Mouse (Mus musculus): ENCODE results near the gene Ablim1. TPM values are rescaled to one million over a fixed set of nuclear protein-coding genes. Genes with fewer than 3 reads are reported as not detected.

Gene Ablim1
- polyA plus RNA-seq, 1 experiment from 2014 or later = 63.2 TPM

DNA sequence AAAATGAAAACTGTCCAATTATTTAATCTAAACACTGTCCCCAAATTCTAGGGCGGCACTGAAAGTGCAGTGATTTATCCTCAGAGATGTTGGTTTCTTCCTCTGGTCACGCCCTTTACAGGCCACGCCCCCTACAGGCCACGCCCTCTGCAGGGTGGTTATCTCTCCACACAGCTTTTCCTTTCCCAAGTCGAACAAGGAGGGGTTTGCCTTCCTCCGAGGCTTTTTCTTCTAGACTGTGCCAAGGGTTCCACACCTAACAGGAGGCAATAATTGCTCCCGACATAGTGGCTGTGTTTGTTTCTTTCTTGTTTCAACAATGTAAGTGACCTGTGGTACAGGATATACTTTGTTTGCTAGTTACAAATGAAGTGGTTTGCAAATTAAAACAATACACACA, 21.0 kb downstream of the Ablim1 start:
- H3K4me1 ChIP-seq (replicated peaks) = no peaks in the 10 kb centered on the region
- H3K36me3 ChIP-seq = no peaks in the 10 kb centered on the region
- no peak overlapping the region for H3K9ac ChIP-seq
- no peaks in the 10 kb centered on the region for H3K9me3 ChIP-seq
- 43% methylated on average over 7 of the region's 7 CpGs for WGBS
- H3K4me2 ChIP-seq = no peak overlapping the region
- H3K27ac ChIP-seq (replicated peaks) = no peak overlapping the region
- ATAC-seq (ENCODE audit: low FRiP score, low read depth) = no peak
- no peaks in the 10 kb centered on the region for H3K27me3 ChIP-seq
- H3K4me3 ChIP-seq = no peak overlapping the region

GRCm38 (mm10) chr19:57283310-57283709, 31.4 kb downstream of the Ablim1 start:
- no peaks in the 10 kb centered on the region for H3K9me3 ChIP-seq
- H3K27ac ChIP-seq (replicated peaks) = peak overlapping the region; percentile 57; the same call in 1 of the 2 replicates
- ATAC-seq (ENCODE audit: low FRiP score, low read depth) = no peak
- peaks cover 4% of the 10 kb centered on the region; the same call in 1 of the 2 replicates for H3K4me1 ChIP-seq (replicated peaks)
- H3K9ac ChIP-seq = no peak overlapping the region
- WGBS = 73% methylated on average over 3 of the region's 3 CpGs
- no peaks in the 10 kb centered on the region for H3K36me3 ChIP-seq
- H3K27me3 ChIP-seq = no peaks in the 10 kb centered on the region
- H3K4me3 ChIP-seq = no peak overlapping the region
- no peak overlapping the region for H3K4me2 ChIP-seq

DNA sequence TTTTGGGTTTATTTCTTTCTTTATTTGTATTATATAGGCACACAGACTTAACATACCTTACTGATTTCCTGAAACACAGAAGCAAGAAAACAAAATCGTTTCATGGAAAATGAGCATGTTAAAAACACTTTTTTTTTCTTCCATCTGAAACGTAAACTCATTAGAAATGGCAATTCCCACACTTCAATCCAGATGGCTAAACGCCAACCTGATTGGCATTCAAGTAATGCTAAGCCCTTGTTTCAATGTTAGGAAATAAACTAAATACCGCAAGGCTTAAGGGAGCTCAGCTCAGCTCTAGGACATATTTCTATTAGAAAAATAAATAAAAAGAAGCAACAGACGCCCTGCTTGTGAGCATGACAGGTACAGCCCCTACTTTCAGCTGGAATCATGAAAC, 32.1 kb downstream of the Ablim1 start:
- H3K27ac ChIP-seq (replicated peaks) = peak overlapping the region; percentile 57; the same call in 1 of the 2 replicates
- H3K9ac ChIP-seq = no peak overlapping the region
- no peaks in the 10 kb centered on the region for H3K36me3 ChIP-seq
- H3K4me3 ChIP-seq = no peak overlapping the region
- 41% methylated on average over 5 of the region's 5 CpGs for WGBS
- no peaks in the 10 kb centered on the region for H3K27me3 ChIP-seq
- H3K9me3 ChIP-seq = no peaks in the 10 kb centered on the region
- H3K4me1 ChIP-seq (replicated peaks) = peaks cover 4% of the 10 kb centered on the region; the same call in 1 of the 2 replicates
- H3K4me2 ChIP-seq = no peak overlapping the region
- ATAC-seq (ENCODE audit: low FRiP score, low read depth) = no peak

- Histone ChIP-seq H3K9ac (no peak overlapping the region), H3K9me3 (no peaks in the 10 kb centered on the region), H3K4me3 (no peak overlapping the region), H3K36me3 (no peaks in the 10 kb centered on the region), H3K27me3 (no peaks in the 10 kb centered on the region), H3K4me2 (no peak overlapping the region), H3K4me1 (replicated peaks) (peaks cover 11% of the 10 kb centered on the region), H3K27ac (replicated peaks) (no peak overlapping the region)
- no peak for ATAC-seq (ENCODE audit: low FRiP score, low read depth)
- whole genome bisulfite sequencing = 78% methylated on average over 4 of the region's 4 CpGs
Measured at GRCm38 (mm10) chr19:57279666-57280065, 35.1 kb downstream of the Ablim1 start.

DNA sequence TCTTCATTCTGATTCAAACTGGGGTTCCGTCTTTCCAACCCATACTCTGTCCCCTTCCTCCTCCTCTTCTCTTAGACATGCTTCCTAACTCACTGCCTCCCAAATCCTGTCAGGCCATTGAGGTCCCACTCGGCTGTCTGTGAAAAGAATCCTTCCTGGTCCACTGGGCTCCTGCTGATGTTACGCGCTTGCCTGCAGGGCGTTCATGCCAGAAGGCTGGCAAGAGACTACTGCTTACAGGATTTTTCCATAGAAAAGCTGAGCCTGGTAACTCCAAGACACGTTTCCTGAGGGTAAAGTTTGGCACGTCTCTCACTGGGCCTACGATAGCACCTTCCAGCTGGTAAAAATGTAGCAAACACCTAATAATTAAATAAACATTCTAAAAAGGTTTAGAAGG, 36.5 kb downstream of the Ablim1 start:
- Histone ChIP-seq H3K4me3 (no peak overlapping the region), H3K4me1 (replicated peaks) (peaks cover 17% of the 10 kb centered on the region), H3K4me2 (no peak overlapping the region), H3K27ac (replicated peaks) (no peak overlapping the region), H3K27me3 (no peaks in the 10 kb centered on the region), H3K9ac (no peak overlapping the region), H3K9me3 (no peaks in the 10 kb centered on the region), H3K36me3 (no peaks in the 10 kb centered on the region)
- no peak for ATAC-seq (ENCODE audit: low FRiP score, low read depth)
- 61% methylated on average over 8 of the region's 8 CpGs for WGBS

DNA sequence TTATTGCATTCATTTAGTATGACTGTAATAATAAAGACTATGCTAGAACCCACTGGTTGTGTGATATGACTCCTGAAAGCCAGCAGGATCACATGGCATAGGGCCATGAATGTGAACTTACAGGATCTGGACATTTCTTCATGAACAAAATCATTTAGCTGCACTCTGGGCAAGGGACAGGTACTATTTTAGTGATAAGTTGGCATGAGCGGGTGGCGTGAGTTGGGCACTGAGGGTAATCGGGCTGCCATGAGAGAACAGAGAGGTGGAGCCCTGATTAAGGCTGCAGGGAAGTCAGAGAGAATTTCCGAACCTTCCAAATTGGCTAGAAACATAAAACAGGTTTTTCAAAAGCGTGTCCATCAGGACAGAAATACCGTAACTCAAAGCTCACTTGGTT, 37.7 kb downstream of the Ablim1 start:
- H3K4me3 ChIP-seq = no peak overlapping the region
- H3K4me2 ChIP-seq = no peak overlapping the region
- H3K27ac ChIP-seq (replicated peaks) = no peak overlapping the region
- no peak for ATAC-seq (ENCODE audit: low FRiP score, low read depth)
- H3K27me3 ChIP-seq = no peaks in the 10 kb centered on the region
- H3K4me1 ChIP-seq (replicated peaks) = peaks cover 24% of the 10 kb centered on the region
- no peak overlapping the region for H3K9ac ChIP-seq
- H3K9me3 ChIP-seq = no peaks in the 10 kb centered on the region
- 78% methylated on average over 6 of the region's 6 CpGs for WGBS
- no peaks in the 10 kb centered on the region for H3K36me3 ChIP-seq

GRCm38 (mm10) chr19:57275166-57275953, 39.4 kb downstream of the Ablim1 start:
- Histone ChIP-seq H3K9me3 (no peaks in the 10 kb centered on the region), H3K4me2 (peak overlapping the region; percentile 30; the same call in 1 of the 2 replicates), H3K9ac (no peak overlapping the region), H3K4me3 (no peak overlapping the region), H3K4me1 (replicated peaks) (peaks cover 29% of the 10 kb centered on the region), H3K27me3 (no peaks in the 10 kb centered on the region), H3K27ac (replicated peaks) (no peak overlapping the region), H3K36me3 (no peaks in the 10 kb centered on the region)
- 46% methylated on average over 15 of the region's 15 CpGs for WGBS
- no peak for ATAC-seq (ENCODE audit: low FRiP score, low read depth)

DNA sequence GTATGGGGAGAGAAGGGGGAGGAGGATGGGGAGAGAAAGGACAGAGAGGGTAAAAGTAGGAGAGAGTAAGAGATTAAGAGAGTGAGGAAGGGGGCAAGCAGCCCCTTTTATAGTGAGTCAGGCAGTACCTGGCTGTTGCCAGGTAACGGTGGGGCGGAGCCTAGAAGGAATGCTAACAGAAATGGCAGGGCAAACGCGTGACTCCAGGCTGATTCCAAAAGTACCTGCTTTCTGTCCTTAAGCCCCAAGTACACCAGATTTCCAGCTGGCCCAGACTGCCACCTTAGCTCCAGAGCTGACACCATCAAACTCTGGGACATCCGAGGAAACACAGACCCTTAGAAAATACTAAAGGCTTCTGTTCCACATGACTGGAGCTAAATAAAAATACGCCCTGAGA, 40.0 kb downstream of the Ablim1 start:
- Histone ChIP-seq H3K27me3 (no peaks in the 10 kb centered on the region), H3K36me3 (no peaks in the 10 kb centered on the region), H3K4me3 (no peak overlapping the region), H3K27ac (replicated peaks) (no peak overlapping the region), H3K4me2 (peak overlapping the region; percentile 30), H3K9me3 (no peaks in the 10 kb centered on the region), H3K4me1 (replicated peaks) (peaks cover 33% of the 10 kb centered on the region), H3K9ac (no peak overlapping the region)
- ATAC-seq (ENCODE audit: low FRiP score, low read depth) = no peak
- 22% methylated on average over 6 of the region's 6 CpGs for WGBS

- WGBS = 53% methylated on average over 12 of the region's 12 CpGs
- H3K27me3 ChIP-seq = no peaks in the 10 kb centered on the region
- H3K9me3 ChIP-seq = no peaks in the 10 kb centered on the region
Measured at GRCm38 (mm10) chr19:57274286-57274685, 40.4 kb downstream of the Ablim1 start.

GRCm38 (mm10) chr19:57272824-57273613, 41.7 kb downstream of the Ablim1 start:
- Histone ChIP-seq H3K27ac (replicated peaks) (0 out of 2 replicates have a peak overlapping the region, but pooled peaks have one; percentile 5), H3K4me3 (no peak overlapping the region), H3K9ac (no peak overlapping the region), H3K9me3 (no peaks in the 10 kb centered on the region), H3K27me3 (no peaks in the 10 kb centered on the region), H3K36me3 (no peaks in the 10 kb centered on the region), H3K4me2 (peak overlapping the region; percentile 22; the same call in 1 of the 2 replicates), H3K4me1 (replicated peaks) (peaks cover 41% of the 10 kb centered on the region)
- WGBS = 50% methylated on average over 13 of the region's 13 CpGs
- peak; percentile 43; the same call in 1 of the 2 replicates for ATAC-seq (ENCODE audit: low FRiP score, low read depth)

More at GRCm38 (mm10) chr19:57274286-57274685, 40.4 kb downstream of the Ablim1 start:
- no peak overlapping the region for H3K9ac ChIP-seq
- H3K4me1 ChIP-seq (replicated peaks) = peaks cover 38% of the 10 kb centered on the region
- no peak overlapping the region for H3K4me3 ChIP-seq
- no peak for ATAC-seq (ENCODE audit: low FRiP score, low read depth)
- no peaks in the 10 kb centered on the region for H3K36me3 ChIP-seq
- no peak overlapping the region for H3K27ac ChIP-seq (replicated peaks)
- peak overlapping the region; percentile 30 for H3K4me2 ChIP-seq

- Histone ChIP-seq H3K9ac (no peak overlapping the region), H3K4me2 (no peak overlapping the region), H3K27me3 (no peaks in the 10 kb centered on the region), H3K27ac (replicated peaks) (no peak overlapping the region), H3K9me3 (no peaks in the 10 kb centered on the region), H3K4me1 (replicated peaks) (peaks cover 37% of the 10 kb centered on the region), H3K36me3 (no peaks in the 10 kb centered on the region), H3K4me3 (no peak overlapping the region)
- 68% methylated on average over 16 of the region's 16 CpGs for WGBS
- ATAC-seq (ENCODE audit: low FRiP score, low read depth) = no peak
Measured at GRCm38 (mm10) chr19:57271757-57272156, 43.0 kb downstream of the Ablim1 start.

DNA sequence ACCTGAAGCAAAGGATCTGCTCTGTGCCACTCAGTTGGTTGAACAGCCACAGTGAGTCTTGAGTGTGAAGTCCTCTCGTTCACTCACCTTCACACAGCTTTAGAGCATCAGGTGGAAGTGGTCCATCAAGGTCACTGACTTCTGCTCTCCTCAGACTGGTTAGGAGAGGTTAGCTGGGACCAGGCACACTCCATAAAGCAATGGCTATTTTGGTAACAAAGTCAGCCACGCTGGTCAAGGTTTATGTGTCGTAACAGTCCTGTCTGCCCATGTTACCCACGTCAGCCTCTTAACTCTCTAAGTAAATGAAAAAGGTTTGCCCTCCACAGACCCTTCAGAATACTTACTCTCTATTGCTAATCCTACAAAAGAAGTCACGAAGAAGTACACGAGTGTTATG, 44.0 kb downstream of the Ablim1 start:
- H3K9me3 ChIP-seq = no peaks in the 10 kb centered on the region
- no peak overlapping the region for H3K4me3 ChIP-seq
- H3K9ac ChIP-seq = no peak overlapping the region
- H3K4me1 ChIP-seq (replicated peaks) = peaks cover 37% of the 10 kb centered on the region
- 86% methylated on average over 6 of the region's 6 CpGs for WGBS
- H3K36me3 ChIP-seq = no peaks in the 10 kb centered on the region
- no peak overlapping the region for H3K4me2 ChIP-seq
- ATAC-seq (ENCODE audit: low FRiP score, low read depth) = no peak
- H3K27ac ChIP-seq (replicated peaks) = no peak overlapping the region
- H3K27me3 ChIP-seq = no peaks in the 10 kb centered on the region

Data from hindbrain, embryonic 15.5 days (tissue).